Mouse (Mus musculus) megakaryocyte-erythroid progenitor cell, adult 5-6 weeks (primary cell): ENCODE data around the gene Ppil6. TPM values are rescaled to one million over a fixed set of nuclear protein-coding genes. Genes with fewer than 3 reads are reported as not detected.

Experiments
- ATAC-seq: replicated peaks from 2 replicates; pipeline ENCODE4 v1.8.0; 2016; ENCODE audit warnings: mild to moderate bottlenecking, inconsistent platforms; ENCODE audit not compliant: severe bottlenecking, poor library complexity, low FRiP score, low TSS enrichment
- total RNA-seq, 2 experiments: library from RNA; stranded (forward) in 1 of 2; stranded (reverse) in 1 of 2; fragments of 200-1000, 215-1000 nt in 1 of 2; fragments of >200 nt in 1 of 2; fragmentation: Nextera tagmentation in 1 of 2; gene quantifications; 2 replicates each; pipeline ENCODE4 v1.2.3; 2014 to 2017

The Ppil6 gene
- total RNA-seq (2014; fragmentation: Nextera tagmentation): 0.84 TPM in 1 of 2 replicates, not detected in the other
- total RNA-seq (2017): not detected in 2 replicates

GRCm38 (mm10) chr10:41489708-41490517 lies at the start of gene Ppil6, which contains the start of gene Smpd2:
TSS of gene Ppil6 (plus strand) at chr10:41490439.
TSS of gene Smpd2 (minus strand) at chr10:41490369.
- peak; percentile 98 for ATAC-seq

GRCm38 (mm10) chr10:41448216-41448615 lies 42.0 kb upstream of the Ppil6 start:
- ATAC-seq: no peak

GRCm38 (mm10) chr10:41449684-41450083 lies 40.6 kb upstream of the Ppil6 start:
- peak; percentile 46 for ATAC-seq

- ATAC-seq: peak; percentile 96
These were observed 40.0 kb upstream of the Ppil6 start, which contains the start of gene Zbtb24 for GRCm38 (mm10) chr10:41450137-41450670. TSS of gene Zbtb24 (plus strand) at chr10:41450383.

GRCm38 (mm10) chr10:41450780-41451522 lies 39.3 kb upstream of the Ppil6 start:
- ATAC-seq: 0 out of 2 replicates have a peak, but pooled peaks have one; percentile 11

- ATAC-seq: no peak
These were observed 38.6 kb upstream of the Ppil6 start for GRCm38 (mm10) chr10:41451656-41452055.

- no peak for ATAC-seq
These were observed 37.4 kb upstream of the Ppil6 start for GRCm38 (mm10) chr10:41452791-41453190.

GRCm38 (mm10) chr10:41459990-41460389 lies 30.2 kb upstream of the Ppil6 start:
- no peak for ATAC-seq

- ATAC-seq: no peak
These were observed 29.7 kb upstream of the Ppil6 start for GRCm38 (mm10) chr10:41460501-41460900.

- ATAC-seq: no peak
These were observed 29.0 kb upstream of the Ppil6 start for GRCm38 (mm10) chr10:41461057-41461722.

GRCm38 (mm10) chr10:41464401-41464955 lies 25.8 kb upstream of the Ppil6 start:
- no peak for ATAC-seq

GRCm38 (mm10) chr10:41467325-41467724 lies 22.9 kb upstream of the Ppil6 start:
- ATAC-seq: no peak

GRCm38 (mm10) chr10:41470693-41471092 lies 19.5 kb upstream of the Ppil6 start:
- ATAC-seq: no peak

- no peak for ATAC-seq
These were observed 17.7 kb upstream of the Ppil6 start for GRCm38 (mm10) chr10:41472534-41472933.

- ATAC-seq: no peak
These were observed 17.2 kb upstream of the Ppil6 start for GRCm38 (mm10) chr10:41472962-41473481.

- peak; percentile 84 for ATAC-seq
These were observed 16.3 kb upstream of the Ppil6 start for GRCm38 (mm10) chr10:41473782-41474468.

- peak; percentile 39; the same call in 1 of the 2 replicates for ATAC-seq
These were observed 15.3 kb upstream of the Ppil6 start for GRCm38 (mm10) chr10:41474981-41475391.
